Mouse (Mus musculus) CH12.LX (cell line): ENCODE data around the gene Cfap20. TPM values are rescaled to one million over a fixed set of nuclear protein-coding genes. Genes with fewer than 3 reads are reported as not detected.

Experiments
- DNase-seq: peaks from one replicate; pipeline ENCODE4 v3.0.0-alpha.2; 2013; ENCODE audit errors: extremely low read depth
- H3K27ac ChIP-seq: 2 replicates; pipeline ENCODE4 v1.5.1; 2012; ENCODE audit warnings: low read depth, mild to moderate bottlenecking, control low read depth, moderate library complexity; ENCODE audit not compliant: insufficient read depth
- H3K27me3 ChIP-seq: replicated peaks from 2 replicates; pipeline ENCODE3; 2012; ENCODE audit warnings: inconsistent platforms
- H3K36me3 ChIP-seq, 2 experiments: replicated peaks in 1 of 2; 2 replicates each; pipeline versions ENCODE3 to v1.6.1; 2012; ENCODE audit warnings: inconsistent platforms in 1 of 2, low read length in 1 of 2, mild to moderate bottlenecking in 1 of 2, mixed read lengths in 1 of 2, moderate library complexity in 1 of 2; ENCODE audit not compliant: control insufficient read depth in 1 of 2, insufficient read depth in 1 of 2
- H3K4me1 ChIP-seq, 2 experiments: 2 replicates each; pipeline ENCODE4 v1.6.1; 2012; ENCODE audit warnings: inconsistent platforms in 1 of 2, moderate library complexity in 1 of 2; ENCODE audit not compliant: insufficient read depth in 2 of 2, control insufficient read depth in 1 of 2
- H3K4me2 ChIP-seq: 2 replicates; pipeline ENCODE4 v1.6.1; 2012; ENCODE audit warnings: low read depth, mild to moderate bottlenecking, control low read depth; ENCODE audit not compliant: poor library complexity, insufficient read depth, severe bottlenecking
- H3K4me3 ChIP-seq, 3 experiments: fragments of 150-350 bp in 1 of 3; sonication (generic) in 1 of 3; replicated peaks in 1 of 3; 2 replicates each; pipeline versions ENCODE3 to v1.5.1; 2011 to 2012; ENCODE audit warnings: low read depth in 2 of 3, low read length in 2 of 3, mild to moderate bottlenecking in 2 of 3, moderate library complexity in 2 of 3, control low read depth in 1 of 3, improper control_type of control experiment in 1 of 3, inconsistent platforms in 1 of 3, mixed read lengths in 1 of 3; ENCODE audit not compliant: poor library complexity in 1 of 3
- H3K79me2 ChIP-seq: replicated peaks from 2 replicates; pipeline ENCODE4 v1.6.1; 2012; ENCODE audit warnings: mild to moderate bottlenecking, moderate library complexity; ENCODE audit not compliant: control insufficient read depth, poor library complexity, insufficient read depth, severe bottlenecking; ENCODE audit errors: extremely low read depth
- H3K9ac ChIP-seq: 2 replicates; pipeline ENCODE4 v1.6.1; 2012; ENCODE audit warnings: low read depth, mild to moderate bottlenecking, control low read depth, moderate library complexity; ENCODE audit not compliant: insufficient read depth
- H3K9me3 ChIP-seq: replicated peaks from 2 replicates; pipeline ENCODE3; 2012; ENCODE audit warnings: low read length, inconsistent platforms, mixed read lengths
- CHD2 ChIP-seq: IDR thresholded peaks from 2 replicates; pipeline ENCODE4 v1.6.1; 2011; ENCODE audit warnings: low read length, improper control_type of control experiment
- CTCF ChIP-seq, 2 experiments: IDR thresholded peaks in 1 of 2; conservative IDR thresholded peaks in 1 of 2; 2 replicates each; pipeline ENCODE4 v1.5.1; 2011 to 2012; ENCODE audit warnings: low read depth in 2 of 2, low read length in 2 of 2, improper control_type of control experiment in 1 of 2, inconsistent platforms in 1 of 2, mild to moderate bottlenecking in 1 of 2, moderate library complexity in 1 of 2
- E2F4 ChIP-seq: IDR thresholded peaks from 2 replicates; pipeline ENCODE4 v1.6.1; 2011; ENCODE audit warnings: low read depth, low read length, improper control_type of control experiment; ENCODE audit not compliant: insufficient replicate concordance
- ELF1 ChIP-seq: IDR thresholded peaks from 2 replicates; pipeline ENCODE4 v1.6.1; 2014; ENCODE audit warnings: low read depth, mild to moderate bottlenecking, inconsistent platforms, low read length, improper control_type of control experiment
- EP300 ChIP-seq: IDR thresholded peaks from 2 replicates; pipeline ENCODE4 v1.6.1; 2011; ENCODE audit warnings: low read length, improper control_type of control experiment
- ETS1 ChIP-seq: conservative IDR thresholded peaks from 2 replicates; pipeline ENCODE4 v1.6.1; 2012; ENCODE audit warnings: low read depth, mild to moderate bottlenecking, inconsistent platforms, low read length, improper control_type of control experiment, moderate library complexity
- JUND ChIP-seq: conservative IDR thresholded peaks from 2 replicates; pipeline ENCODE4 v1.6.1; 2011; ENCODE audit warnings: low read depth, low read length, improper control_type of control experiment
- KAT2A ChIP-seq: IDR thresholded peaks from 2 replicates; pipeline ENCODE4 v1.6.1; 2012; ENCODE audit warnings: low read length, improper control_type of control experiment, inconsistent platforms; ENCODE audit not compliant: insufficient replicate concordance
- MAFK ChIP-seq: IDR thresholded peaks from 2 replicates; pipeline ENCODE4 v1.6.1; 2011; ENCODE audit warnings: low read length, improper control_type of control experiment; ENCODE audit not compliant: insufficient replicate concordance
- MAX ChIP-seq: IDR thresholded peaks from 2 replicates; pipeline ENCODE4 v1.6.1; 2011; ENCODE audit warnings: low read length, improper control_type of control experiment
- MXI1 ChIP-seq: IDR thresholded peaks from 2 replicates; pipeline ENCODE4 v1.6.1; 2011; ENCODE audit warnings: mild to moderate bottlenecking, low read depth, low read length, improper control_type of control experiment
- MYC ChIP-seq: IDR thresholded peaks from 2 replicates; pipeline ENCODE4 v1.6.1; 2011; ENCODE audit warnings: low read depth, mild to moderate bottlenecking, improper control_type of control experiment, low read length
- NELFE ChIP-seq: IDR thresholded peaks from 2 replicates; pipeline ENCODE4 v1.6.1; 2011; ENCODE audit warnings: low read depth, low read length, improper control_type of control experiment
- POLR2A ChIP-seq: IDR thresholded peaks from 2 replicates; pipeline ENCODE4 v1.6.1; 2011; ENCODE audit warnings: low read depth, mild to moderate bottlenecking, improper control_type of control experiment, low read length
- POLR2AphosphoS2 ChIP-seq: IDR thresholded peaks from 2 replicates; pipeline ENCODE4 v1.6.1; 2011; ENCODE audit warnings: low read depth, low read length, improper control_type of control experiment
- RAD21 ChIP-seq: IDR thresholded peaks from 2 replicates; pipeline ENCODE4 v1.6.1; 2011; ENCODE audit warnings: low read depth, mild to moderate bottlenecking, low read length, improper control_type of control experiment, moderate library complexity
- SIN3A ChIP-seq: IDR thresholded peaks from 2 replicates; pipeline ENCODE4 v1.6.1; 2012; ENCODE audit warnings: low read length, improper control_type of control experiment, inconsistent platforms
- SMC3 ChIP-seq: IDR thresholded peaks from 2 replicates; pipeline ENCODE4 v1.6.1; 2011; ENCODE audit warnings: low read depth, low read length, improper control_type of control experiment
- TBP ChIP-seq: conservative IDR thresholded peaks from 2 replicates; pipeline ENCODE4 v1.6.1; 2011; ENCODE audit warnings: low read depth, low read length, improper control_type of control experiment
- UBTF ChIP-seq: IDR thresholded peaks from 2 replicates; pipeline ENCODE4 v1.6.1; 2012; ENCODE audit warnings: low read depth, mild to moderate bottlenecking, inconsistent platforms, low read length, improper control_type of control experiment, moderate library complexity
- ZC3H11A ChIP-seq: IDR thresholded peaks from 2 replicates; pipeline ENCODE4 v1.6.1; 2012; ENCODE audit warnings: low read depth, mild to moderate bottlenecking, inconsistent platforms, low read length, improper control_type of control experiment
- ZKSCAN1 ChIP-seq: IDR thresholded peaks from 2 replicates; pipeline ENCODE4 v1.6.1; 2012; ENCODE audit warnings: low read depth, inconsistent platforms, low read length, improper control_type of control experiment, borderline replicate concordance
- ZNF384 ChIP-seq: IDR thresholded peaks from 2 replicates; pipeline ENCODE4 v1.6.1; 2012; ENCODE audit warnings: low read depth, low read length, improper control_type of control experiment, inconsistent platforms
- dilution Hi-C: fragments of 300-500 bp; cut with MboI; formaldehyde crosslinking; loops from 2 replicates; pipeline ENCODE4 v1.14.3; 2020; ENCODE audit warnings: low sequenced_read_pairs; ENCODE audit not compliant: extremely low pct_unique_long_range_greater_than_20kb, extremely low pct_ligation_motif_present
- in situ Hi-C: fragments of 300-500 bp; cut with MboI; formaldehyde crosslinking; loops from 3 replicates; pipeline ENCODE4 v1.14.3; 2019; ENCODE audit warnings: low sequenced_read_pairs, low pct_ligation_motif_present, low pct_unique_long_range_greater_than_20kb, mixed read lengths
- polyA plus RNA-seq: library from polyadenylated mRNA; unstranded; fragments of >175 nt; gene quantifications from 2 replicates; pipeline ENCODE4 v1.2.1, GENCODE M21; 2012; ENCODE audit warnings: low read depth; ENCODE audit not compliant: insufficient read length
- total RNA-seq, 2 experiments: library from RNA; depleted of rRNA; stranded (reverse); fragments of 300-350 nt in 1 of 2; fragments of >200 nt in 1 of 2; gene quantifications; 2 replicates each; pipeline ENCODE4 v1.2.3; 2012 to 2014

The Cfap20 gene
- total and polyA plus RNA-seq, 3 experiments: 53.4 to 93.0 (median 57.2) TPM

- no peaks in the 10 kb centered on the region for H3K36me3 ChIP-seq
- no peaks in the 10 kb centered on the region for H3K27me3 ChIP-seq
- no peak overlapping the region for H3K4me3 ChIP-seq
- no peak overlapping the region for H3K9ac ChIP-seq
- H3K9me3 ChIP-seq: peaks cover 5% of the 10 kb centered on the region
- no peak for DNase-seq
- H3K4me2 ChIP-seq: no peak overlapping the region
- dilution Hi-C loops: no loop called here
- H3K4me1 ChIP-seq: peaks cover 3 to 23% of the 10 kb centered on the region in 2 experiments
- H3K79me2 ChIP-seq: no peaks in the 10 kb centered on the region
- H3K27ac ChIP-seq: no peak overlapping the region
- in situ Hi-C loops: no loop called here
- TF ChIP-seq UBTF (no peak), ETS1 (no peak), E2F4 (no peak), JUND (no peak), ZKSCAN1 (no peak), EP300 (no peak), RAD21 (no peak), POLR2AphosphoS2 (no peak), MAX (no peak), POLR2A (no peak), ELF1 (no peak), SMC3 (no peak), ZNF384 (no peak), CHD2 (no peak)
Observed at GRCm38 (mm10) chr8:95377863-95378291, 56.8 kb downstream of the Cfap20 start.

- no peak for DNase-seq
- dilution Hi-C loops (no loop called here), in situ Hi-C loops (no loop called here)
- TF ChIP-seq ETS1 (no peak), TBP (no peak)
- Histone ChIP-seq H3K27me3 (no peaks in the 10 kb centered on the region), H3K27ac (no peak overlapping the region), H3K9me3 (peaks cover 5% of the 10 kb centered on the region), H3K36me3 (no peaks in the 10 kb centered on the region), H3K79me2 (no peaks in the 10 kb centered on the region), H3K9ac (no peak overlapping the region), H3K4me1 (peaks cover 3 to 23% of the 10 kb centered on the region in 2 experiments), H3K4me3 (no peak overlapping the region), H3K4me2 (no peak overlapping the region)
Observed at GRCm38 (mm10) chr8:95377101-95377500, 57.6 kb downstream of the Cfap20 start.

DNA sequence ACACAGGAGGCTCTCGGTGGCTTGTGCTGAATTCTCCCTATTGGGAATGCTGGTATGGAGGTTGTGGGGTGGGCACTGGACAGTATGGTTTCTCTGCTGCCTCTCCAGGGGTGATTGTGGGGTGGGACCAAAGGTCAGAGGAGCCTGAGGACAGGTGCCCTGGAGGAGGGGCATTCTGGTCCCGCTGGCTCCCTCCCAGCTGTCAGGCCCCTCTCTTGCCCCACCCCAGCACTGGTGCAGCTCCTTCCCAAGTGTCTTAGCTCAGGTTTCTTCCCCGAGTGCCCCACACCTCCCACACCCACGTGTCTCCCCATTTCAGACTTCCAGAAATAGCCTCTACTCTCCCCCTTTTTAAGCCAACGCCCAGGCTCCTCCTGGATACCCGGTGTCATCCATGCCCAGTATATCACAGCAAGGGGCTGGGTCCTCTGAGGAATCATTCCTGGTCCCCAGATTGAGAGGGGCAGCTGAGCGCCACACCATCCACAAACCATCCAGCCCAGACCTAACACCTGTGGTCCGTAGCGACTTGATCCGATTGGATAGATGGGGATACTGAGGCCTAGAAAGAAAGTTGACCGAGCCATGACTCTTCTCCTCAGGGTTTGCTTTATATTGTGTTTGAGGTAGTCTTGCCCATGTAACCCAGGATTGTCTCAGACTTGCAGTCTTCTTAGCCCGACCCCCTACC lies 58.2 kb downstream of the Cfap20 start:
- no peak for DNase-seq
- in situ Hi-C loops (no loop called here), dilution Hi-C loops (no loop called here)
- H3K27me3 ChIP-seq: no peaks in the 10 kb centered on the region
- H3K36me3 ChIP-seq: no peaks in the 10 kb centered on the region
- H3K9ac ChIP-seq: no peak overlapping the region
- no peak overlapping the region for H3K4me2 ChIP-seq
- H3K79me2 ChIP-seq: no peaks in the 10 kb centered on the region
- peaks cover 5% of the 10 kb centered on the region for H3K9me3 ChIP-seq
- no peak overlapping the region for H3K4me3 ChIP-seq
- H3K4me1 ChIP-seq: peaks cover 3 to 20% of the 10 kb centered on the region in 2 experiments
- no peak for TF ChIP-seq NELFE
- no peak for TF ChIP-seq ETS1
- TF ChIP-seq SIN3A: no peak
- TF ChIP-seq MXI1: no peak
- no peak for TF ChIP-seq KAT2A
- TF ChIP-seq CTCF (conservative IDR thresholded peaks at IDR 0.05 in 1 of 2, IDR thresholded peaks at IDR 0.05 in 1 of 2; ENCODE audit: low read depth in 2 of 2, low read length in 2 of 2): no peak
- TF ChIP-seq TBP: no peak
- TF ChIP-seq ZNF384: no peak
- TF ChIP-seq MYC: no peak
- no peak for TF ChIP-seq MAFK
- TF ChIP-seq ZC3H11A: no peak
- no peak overlapping the region for H3K27ac ChIP-seq
